Mouse (Mus musculus): ENCODE measurements at regions not wholly inside any gene's neighbourhood (a gene's known extent, or its start where the extent isn't known, plus 50 kb on each side); places are given as distances from the start of the nearest gene placed in this dataset.

DNA sequence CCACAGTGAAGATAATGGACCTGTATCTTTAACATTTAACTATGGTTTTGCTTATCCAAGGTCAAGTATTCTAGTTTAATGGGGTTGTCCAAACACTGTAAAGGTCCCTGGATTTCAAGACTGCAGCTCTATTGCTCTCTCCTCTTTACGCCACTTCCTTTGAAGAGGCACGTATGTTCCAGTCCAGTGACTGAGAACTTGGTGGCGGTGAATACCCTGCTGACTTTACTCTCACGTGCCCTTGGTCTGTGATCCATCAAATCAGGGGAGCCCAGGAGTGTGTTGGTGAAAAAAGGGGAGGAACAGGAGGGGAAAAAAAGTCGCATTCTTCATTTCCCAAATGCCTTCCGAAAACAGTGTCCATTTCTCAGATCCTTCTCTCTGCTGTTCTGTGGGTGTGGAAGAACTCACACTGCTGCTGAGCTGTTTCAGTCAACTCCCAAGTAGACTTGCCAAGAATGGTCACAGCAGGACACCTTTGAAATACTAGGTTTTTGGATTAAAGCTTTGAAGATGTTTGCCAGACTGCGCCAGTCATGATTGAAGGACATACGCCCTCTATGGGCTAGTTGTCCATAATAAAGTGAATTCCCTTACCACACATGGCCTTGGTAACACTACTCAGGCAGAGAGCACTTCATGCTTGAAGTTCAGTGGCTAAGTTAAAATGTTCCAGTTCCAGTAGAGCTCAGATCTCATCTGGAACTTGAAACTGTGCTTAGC is 136.1 kb upstream of the Cdkn2b start:
- no peak for DNase-seq (ENCODE audit: low spot score)

DNA sequence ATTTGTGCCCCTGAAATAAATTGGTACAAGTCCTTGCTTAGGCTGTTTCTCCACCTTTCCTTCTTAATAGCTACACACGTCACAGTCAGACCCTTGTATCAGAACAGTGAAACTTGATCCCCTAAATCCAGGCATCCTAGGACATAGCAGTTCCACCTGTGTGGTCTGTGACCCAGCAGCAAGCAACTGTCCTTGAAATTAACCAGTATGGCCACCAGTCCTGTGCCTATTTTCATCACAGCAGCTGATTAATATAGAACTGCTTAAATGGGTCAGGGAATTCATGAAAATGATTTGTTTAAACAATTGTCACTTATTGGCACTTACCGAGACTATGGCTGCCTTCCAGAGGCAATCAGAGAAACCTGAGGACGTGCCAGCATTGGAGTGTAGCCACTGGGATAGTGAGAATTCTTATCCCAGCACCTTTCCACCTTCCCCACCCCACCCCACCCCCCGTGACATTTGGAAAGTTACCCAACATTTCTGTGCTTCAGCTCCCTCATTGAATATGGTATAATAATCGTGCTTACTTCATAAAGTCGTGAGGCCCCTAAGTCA is 135.4 kb upstream of the Cdkn2b start:
- no peak for DNase-seq (ENCODE audit: low spot score)

DNA sequence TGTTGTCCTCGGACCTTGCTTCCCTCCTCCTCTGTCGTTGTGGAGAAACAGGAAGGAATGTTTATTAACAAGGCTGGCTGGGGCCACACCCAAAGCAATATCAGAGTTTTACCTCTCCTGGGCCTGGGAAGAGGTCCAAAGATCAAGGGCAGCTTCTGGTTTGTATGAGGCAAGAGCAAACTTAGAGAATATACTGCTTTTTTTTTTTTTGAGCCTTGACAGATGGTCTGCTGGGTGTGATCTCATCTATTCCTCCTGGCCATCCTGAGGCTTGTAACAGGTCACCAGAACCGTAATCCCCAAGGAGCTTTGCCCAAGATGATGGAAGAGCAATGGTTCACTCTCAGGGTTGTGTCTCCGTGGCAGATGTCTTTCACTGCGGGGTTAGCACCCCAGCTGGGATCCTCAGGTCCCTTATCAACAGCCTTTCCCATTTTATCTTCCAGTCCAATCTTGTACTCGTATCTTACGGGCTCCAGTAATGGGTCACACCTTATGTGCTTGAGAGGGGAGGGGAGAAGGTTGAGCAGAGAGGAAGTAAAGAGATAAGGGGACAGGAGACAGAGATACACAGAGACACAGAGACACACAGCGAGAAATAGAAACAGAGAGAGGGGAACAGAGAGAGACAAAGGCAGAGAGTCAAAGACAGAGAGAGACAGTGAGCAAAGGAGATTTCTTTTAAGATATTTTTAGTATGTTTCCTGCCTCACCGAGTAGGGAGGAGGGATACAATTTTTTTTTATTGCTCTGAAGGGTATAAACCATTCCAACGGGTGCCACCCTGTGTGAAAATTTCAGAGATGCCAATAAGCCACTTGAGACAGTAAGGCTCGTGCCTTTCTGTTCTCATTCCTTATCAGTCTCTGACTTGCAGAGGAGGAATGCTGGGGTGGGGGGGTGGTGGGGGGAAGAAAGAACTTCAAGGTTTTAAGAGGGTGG is 134.6 kb upstream of the Cdkn2b start:
- no peak for DNase-seq (ENCODE audit: low spot score)

DNA sequence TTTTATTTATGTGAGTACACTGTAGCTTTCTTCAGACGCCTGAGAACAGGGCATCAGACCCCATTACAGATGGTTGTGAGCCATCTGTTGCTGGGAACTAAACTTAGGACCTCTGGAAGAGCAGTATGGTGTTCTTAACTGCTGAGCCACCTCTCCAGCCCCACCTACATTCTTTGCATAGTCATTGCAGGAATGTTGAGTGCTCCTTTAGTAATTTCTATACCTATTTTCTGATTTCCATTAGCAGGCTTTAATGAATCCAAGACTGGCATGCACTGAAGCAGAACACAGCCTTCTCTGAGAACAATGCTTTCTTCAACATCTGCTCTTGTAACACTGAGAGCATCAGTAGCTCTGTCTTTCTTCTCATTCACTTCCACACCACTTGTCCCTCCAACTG is 131.7 kb upstream of the Cdkn2b start:
- no peak for DNase-seq (ENCODE audit: low spot score)

DNA sequence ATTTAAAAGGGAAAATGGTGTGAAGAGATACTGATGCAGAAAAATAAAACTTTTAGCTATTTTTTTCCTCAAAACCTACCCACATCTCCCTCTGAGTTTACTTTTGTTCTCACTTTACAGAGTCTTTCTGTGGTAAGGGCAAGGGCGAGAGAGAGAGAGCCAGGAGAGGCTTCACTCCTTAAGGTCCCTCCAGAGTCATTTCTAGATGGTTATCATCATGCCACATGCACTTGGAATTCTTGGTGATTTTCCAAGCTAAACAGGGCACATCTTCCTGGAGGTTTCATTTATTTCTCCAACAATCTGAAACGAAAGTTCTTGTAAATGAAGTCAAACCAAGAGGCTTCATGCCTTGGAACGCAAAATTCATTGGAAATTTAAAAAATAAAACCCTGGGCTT is 130.0 kb upstream of the Cdkn2b start:
- DNase-seq (ENCODE audit: low spot score) = no peak

DNA sequence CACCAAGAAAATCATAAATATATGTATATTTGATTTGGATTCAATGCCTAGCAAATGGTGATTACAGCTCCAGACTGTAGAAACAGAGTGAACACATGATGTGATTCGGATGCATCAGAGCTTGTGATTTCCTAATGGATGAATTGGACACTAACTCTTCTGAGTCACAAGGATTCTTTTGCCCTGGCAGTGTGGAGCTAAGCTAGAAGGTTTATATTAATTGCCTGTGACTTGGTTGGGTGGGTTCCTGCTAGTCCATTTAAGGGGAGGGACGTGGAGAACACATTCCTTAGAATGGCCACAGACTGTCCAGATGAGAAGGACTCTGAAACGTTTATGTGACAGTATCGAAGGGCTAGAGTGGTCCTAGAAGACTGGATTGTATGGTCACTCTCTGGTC is 129.5 kb upstream of the Cdkn2b start:
- DNase-seq (ENCODE audit: low spot score) = no peak

DNA sequence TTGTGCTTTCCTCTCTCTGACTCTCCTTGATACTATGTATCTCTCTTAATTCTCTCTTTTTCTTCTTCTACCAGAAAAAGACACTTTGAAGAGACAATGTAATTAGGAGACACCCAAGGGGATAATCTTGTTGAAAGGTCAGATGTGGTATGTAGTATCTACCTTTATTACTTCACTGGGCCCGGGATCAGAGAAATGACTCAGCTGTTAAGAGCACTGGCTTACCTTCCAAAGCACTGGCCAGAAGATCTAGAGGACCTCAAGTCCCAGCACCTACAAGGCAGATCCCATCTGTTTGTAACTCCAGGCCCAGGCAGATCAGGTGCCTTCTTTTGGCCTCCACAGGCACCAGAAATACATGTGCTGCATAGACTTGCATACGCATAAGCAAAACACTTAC is 127.8 kb upstream of the Cdkn2b start:
- no peak for DNase-seq (ENCODE audit: low spot score)

DNA sequence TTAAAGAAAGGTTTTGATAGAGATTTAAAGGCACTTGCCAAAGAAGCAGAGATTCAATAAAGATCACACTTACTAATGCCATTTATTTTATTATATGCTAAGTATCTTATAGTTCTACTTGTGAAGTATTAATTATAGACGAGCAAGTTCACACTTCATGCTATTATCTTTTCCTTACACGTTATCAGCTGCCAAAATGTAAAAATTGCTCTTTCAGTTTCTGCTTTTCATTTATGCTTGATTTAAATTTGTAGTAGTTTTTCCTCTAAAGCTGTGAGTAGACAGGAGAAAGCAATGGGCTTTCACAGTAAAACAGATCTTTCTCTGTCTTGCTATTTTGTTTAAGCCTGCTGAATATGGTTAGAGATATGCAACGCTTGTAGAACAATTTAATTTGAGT is 125.9 kb upstream of the Cdkn2b start:
- no peak for DNase-seq (ENCODE audit: low spot score)

DNA sequence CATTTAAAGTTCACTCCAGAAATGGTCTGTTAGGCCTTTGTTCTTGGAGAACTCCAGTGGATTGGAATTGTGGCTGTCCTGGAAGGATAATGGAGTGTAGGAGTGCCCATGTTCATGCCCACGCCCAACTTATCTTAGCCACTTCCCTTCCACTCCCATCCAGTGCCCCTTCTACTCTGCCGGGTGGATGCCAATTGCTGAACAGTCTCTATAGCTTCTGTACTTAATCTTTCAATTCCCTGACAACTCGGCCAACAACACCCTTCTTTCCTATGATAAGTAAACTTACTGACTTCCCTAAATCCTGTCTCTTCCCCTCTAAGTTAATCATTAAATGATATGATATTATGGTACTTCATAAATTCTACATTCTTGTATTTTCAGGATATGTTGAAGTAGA is 123.3 kb upstream of the Cdkn2b start:
- no peak for DNase-seq (ENCODE audit: low spot score)

DNA sequence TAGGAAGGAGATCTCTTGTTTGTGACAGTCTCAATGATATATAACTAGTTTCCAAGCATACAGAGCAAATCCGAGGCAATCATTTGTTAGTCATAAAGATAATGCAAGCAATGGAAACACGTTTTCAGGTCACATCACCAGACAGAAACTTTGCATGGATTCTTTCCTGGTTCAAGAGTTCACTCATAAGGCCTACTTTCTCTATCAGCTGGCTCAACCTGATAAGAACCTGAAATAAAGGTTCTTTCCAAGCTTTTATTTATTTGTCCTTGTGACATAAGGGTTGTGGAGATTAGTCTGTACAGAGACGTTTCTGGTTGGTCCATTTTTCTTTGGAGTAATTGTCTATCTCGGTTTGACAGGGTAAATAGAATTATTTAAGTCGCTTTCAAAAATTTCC is 122.7 kb upstream of the Cdkn2b start:
- no peak for DNase-seq (ENCODE audit: low spot score)

DNA sequence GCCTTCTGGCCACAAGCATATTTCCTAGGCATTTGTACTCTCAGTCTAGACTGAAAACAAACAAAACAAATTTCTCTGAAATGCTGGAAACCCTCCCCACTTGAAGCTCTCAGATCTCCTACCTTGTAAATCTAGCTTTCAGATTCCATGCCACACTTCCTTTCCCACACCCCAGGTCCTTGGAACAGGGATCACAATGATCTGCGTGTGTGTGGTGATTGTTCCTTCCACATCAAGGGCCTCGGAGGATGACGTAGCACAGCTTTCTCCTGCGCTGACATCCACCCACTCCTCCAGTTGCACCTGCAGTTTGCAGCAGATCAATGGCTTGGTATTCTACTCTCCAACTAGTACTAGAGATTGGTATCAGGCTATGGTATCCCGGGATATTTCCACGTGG is 120.7 kb upstream of the Cdkn2b start:
- no peak for DNase-seq (ENCODE audit: low spot score)

DNA sequence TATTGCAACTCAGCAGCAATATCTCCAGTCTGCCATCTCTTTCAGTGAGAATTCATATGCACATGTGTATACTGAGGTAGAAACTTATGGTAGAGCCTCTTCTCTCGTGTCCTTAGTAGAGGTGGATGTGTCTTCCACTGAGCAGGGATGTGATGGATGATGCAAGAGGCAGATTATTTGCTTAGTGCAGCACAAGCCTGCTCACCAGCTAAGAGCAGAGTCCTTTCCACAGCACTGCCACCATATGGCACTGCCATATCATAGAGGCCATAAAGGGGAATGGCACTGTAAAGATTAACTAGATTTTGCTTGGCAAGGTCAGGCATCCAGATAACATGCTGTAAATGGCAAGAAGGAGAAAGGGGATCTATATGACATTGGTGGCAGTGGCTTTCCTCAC is 117.6 kb upstream of the Cdkn2b start:
- DNase-seq (ENCODE audit: low spot score) = no peak

DNA sequence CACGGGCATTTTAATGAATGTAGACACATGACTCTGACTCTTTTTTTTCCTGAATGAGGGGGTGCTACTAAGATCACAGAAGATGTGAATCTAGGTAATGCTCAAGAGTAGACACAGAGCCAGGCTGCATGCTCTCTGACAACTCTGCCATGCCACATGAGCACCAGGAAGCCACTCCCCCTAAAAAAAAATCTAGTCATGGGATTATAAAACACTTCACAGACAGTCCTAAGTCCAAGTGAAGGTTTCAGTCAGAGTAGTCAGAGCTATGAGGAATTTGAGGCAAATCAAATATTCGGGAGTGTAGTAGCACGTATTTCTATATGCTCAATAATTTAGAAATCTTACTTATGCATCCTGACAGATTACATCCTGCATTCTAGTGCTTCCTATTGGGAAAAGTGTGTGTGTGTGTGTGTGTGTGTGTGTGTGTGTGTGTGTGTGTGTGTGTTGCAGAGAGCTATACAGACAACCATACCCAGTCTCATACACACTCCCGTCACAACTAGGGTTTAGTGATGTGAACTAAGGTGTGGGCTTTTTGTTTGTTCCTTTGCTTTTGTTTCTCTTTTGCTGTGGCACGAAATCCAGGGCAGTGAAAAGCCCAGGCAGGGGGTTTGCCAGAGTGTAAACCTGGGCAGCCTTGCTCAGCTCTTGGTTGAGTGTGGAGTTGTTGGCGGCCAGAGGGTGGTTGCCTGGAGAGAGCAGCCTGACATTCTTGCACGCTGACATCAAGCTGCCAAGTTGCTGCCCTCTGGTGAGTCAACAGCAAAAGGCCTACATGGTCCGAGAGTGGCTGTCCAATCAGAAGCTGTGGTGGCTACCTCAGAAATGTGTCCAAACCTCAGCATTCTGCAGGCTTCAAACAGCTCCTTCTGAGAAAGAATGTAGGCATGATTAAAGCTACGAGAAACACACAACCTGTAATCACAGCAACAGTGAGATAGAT is 116.8 kb upstream of the Cdkn2b start:
- peak; percentile 24 for DNase-seq (ENCODE audit: low spot score)

DNA sequence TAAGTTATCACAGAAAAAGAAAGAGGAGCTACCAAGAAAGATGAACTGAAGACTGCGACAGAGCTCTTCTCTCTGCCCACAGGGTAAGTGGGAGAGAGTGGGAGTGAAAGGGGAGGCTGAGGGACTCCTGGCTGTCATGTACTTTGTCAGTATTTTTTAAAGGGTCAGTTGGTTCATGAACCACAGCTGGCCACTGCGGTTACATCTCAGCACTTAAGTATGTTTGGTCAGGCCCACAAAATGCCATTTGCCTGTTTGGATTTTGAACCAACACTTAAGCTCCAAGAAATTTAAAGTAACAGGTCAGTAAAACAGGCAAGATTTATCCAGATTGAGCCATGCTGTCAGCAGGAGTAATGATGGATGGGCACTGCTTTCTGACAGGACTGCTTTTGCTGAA is 115.1 kb upstream of the Cdkn2b start:
- DNase-seq (ENCODE audit: low spot score) = no peak

DNA sequence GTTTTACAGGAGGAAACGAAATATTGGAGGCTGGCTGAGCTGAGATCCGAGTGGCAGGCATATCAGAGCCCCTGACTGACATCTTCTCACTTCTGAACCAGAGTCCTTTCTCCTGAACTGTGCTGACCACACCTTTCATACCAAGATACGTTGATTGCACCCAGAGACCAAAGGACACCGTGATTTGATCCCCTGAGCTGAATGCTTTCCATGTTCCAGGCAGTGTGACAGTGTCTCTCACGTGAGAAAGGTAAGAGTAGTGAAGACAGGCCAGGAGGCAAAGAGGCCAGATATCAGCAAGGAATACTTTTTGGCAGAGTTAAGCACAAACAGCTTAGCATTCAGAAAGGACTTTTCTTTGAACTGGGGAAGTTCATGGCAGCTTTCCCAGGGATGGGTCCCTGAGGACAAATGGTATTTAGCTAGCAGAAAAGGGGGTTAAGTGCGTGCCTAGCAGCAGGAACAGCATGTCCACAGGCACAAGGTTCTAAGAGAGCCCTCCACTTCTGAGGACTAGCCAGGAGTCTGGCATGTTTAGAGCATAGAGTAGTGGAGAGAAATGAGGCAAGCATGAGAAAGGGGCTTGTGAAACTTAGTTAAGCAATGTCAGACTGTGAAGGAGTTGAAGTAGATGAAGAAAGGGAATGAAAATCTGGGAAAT is 111.0 kb upstream of the Cdkn2b start:
- no peak for DNase-seq (ENCODE audit: low spot score)

DNA sequence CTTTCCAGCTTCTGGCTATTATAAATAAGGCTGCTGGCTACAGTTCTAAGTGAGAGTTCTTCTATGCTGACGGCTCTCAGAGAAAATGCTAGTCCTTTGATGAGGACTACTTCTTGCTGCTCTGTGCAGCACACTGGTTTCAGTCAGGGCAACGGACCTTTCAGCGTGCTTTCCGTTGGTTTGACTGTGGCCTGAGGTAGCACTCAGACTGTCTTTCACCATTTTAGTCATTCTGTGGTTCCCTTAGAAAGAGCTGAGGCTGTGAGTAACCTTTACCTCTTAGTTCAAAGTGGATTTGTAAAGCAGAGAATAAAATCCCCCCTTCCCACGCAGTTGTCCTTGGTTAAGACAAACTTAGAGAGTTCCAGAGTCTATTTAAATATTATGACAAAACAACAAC is 110.0 kb upstream of the Cdkn2b start:
- DNase-seq (ENCODE audit: low spot score) = no peak

DNA sequence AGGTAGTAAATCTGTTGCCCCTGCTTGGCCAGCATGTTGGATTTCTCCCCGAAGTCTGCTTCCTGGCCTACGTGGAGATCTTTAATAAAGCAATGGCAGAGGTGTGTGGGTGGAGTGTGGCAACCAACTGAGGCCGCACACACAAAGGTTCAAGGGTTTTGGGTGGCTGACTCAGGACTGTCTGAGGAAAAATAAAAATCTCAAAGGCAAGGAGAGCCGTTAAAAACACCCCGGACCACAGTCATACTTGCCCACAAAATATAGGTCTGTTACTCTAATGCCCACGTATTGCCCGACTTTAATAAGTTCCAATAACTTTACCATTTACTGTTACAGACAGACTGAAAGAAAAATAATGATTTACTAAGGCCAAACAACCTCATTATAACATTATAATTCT is 108.7 kb upstream of the Cdkn2b start:
- no peak for DNase-seq (ENCODE audit: low spot score)

DNA sequence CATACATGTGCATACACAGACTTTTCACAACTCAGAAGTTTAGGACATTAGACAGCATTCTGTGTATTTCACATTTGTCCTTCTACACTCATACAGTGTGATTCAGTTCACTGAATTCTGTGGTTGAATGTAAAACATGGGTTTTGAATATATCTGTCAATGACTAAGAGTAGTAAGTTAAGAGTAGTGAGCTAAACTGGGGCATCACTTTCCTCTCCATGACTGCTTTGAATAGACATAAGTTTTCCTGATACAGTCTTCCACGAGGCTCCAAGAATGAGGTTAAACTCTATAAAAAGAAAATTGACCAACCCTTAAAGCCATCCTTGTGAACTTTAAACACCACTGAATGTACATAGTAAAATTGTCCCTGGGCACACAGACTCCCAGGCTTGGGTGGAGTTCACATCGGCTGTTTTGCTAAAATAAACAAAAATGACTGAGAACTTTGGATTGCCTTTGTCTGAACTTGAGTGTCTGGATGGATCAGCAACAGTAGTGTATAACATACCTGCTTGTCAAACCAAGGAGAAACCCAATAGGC is 94.9 kb upstream of the Cdkn2b start:
- no peak for DNase-seq (ENCODE audit: low spot score)

DNA sequence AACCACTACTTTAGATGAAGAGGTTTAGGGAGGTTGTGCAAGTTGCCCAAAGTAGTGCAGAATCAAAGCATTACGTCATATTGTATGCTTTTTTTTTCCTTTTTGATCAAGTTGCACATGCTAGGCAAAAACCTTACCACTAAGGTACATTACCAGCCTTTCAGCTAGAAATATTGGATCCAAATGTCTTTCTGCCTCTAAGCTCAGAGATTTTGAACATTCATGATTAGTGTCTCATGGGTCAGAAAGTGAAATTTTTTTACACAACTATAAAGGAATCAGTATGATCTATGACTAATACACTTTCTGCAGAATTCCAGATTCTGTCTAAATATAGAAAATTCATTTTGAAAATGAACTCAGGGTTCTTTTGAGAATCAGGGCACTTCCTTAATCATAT is 92.3 kb upstream of the Cdkn2b start:
- no peak for DNase-seq (ENCODE audit: low spot score)

DNA sequence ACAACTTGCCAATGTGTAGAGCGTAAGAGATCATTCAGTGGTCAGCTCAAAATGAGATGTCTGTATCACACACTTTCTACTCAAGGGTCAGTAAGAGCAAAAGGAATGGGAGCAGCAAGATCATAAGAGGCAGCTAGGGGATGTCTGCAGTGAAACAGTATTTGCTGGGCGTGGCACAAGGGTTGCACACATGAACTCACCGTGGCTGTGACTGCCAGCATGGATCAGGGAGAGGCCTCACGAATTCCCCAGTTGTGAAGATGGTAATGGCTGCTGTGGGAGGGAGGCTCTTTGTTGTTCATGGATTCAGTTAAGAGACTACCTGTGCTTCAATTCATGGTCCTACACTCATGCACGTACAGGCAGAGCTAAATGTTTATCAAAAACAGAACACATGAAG is 91.5 kb upstream of the Cdkn2b start:
- no peak for DNase-seq (ENCODE audit: low spot score)

DNA sequence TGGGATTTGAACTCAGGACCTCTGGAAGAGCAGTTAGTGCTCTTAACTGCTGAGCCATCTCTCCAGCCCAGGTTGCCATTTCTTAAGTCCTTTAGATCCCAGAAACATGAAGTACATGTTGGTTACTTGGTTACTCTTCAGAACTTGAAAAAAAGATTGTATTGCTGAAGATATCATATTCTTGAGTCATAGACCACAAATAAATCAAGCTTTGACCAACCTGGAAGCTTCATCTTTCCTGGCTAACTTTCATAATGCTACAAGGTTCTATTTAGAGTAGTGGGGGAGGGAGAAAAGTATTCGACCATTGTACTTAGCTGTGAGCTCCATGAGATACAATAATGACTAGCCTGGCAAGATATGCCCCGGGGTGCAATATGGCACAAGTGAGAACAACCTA is 90.9 kb upstream of the Cdkn2b start:
- no peak for DNase-seq (ENCODE audit: low spot score)

Measured in retina, embryonic 14.5 days (tissue).